Mouse (Mus musculus) intestine, embryonic 15.5 days (tissue): ENCODE data around the gene Dnah11. TPM values are rescaled to one million over a fixed set of nuclear protein-coding genes. Genes with fewer than 3 reads are reported as not detected.

ENCODE experiments used
- ATAC-seq: fragments of 200-750 bp; cut with Nextera tagmentation; 2 replicates; pipeline ENCODE4 v1.8.0; 2017; ENCODE audit warnings: moderate TSS enrichment, moderate library complexity
- H3K27ac ChIP-seq: fragments of 300-500 bp; sonication (generic); 2 replicates; pipeline ENCODE4 v1.5.1; 2015; ENCODE audit warnings: mild to moderate bottlenecking, inconsistent platforms
- H3K27me3 ChIP-seq: fragments of 300-500 bp; sonication (generic); replicated peaks from 2 replicates; pipeline ENCODE4 v1.6.1; 2015; ENCODE audit warnings: inconsistent platforms
- H3K36me3 ChIP-seq: fragments of 300-500 bp; sonication (generic); 2 replicates; pipeline ENCODE4 v1.6.1; 2015; ENCODE audit warnings: inconsistent platforms
- H3K4me1 ChIP-seq: fragments of 300-500 bp; sonication (generic); replicated peaks from 2 replicates; pipeline ENCODE4 v1.6.1; 2015; ENCODE audit warnings: inconsistent platforms
- H3K4me2 ChIP-seq: fragments of 300-500 bp; sonication (generic); replicated peaks from 2 replicates; pipeline ENCODE4 v1.6.1; 2015; ENCODE audit warnings: mild to moderate bottlenecking, inconsistent platforms
- H3K4me3 ChIP-seq: fragments of 300-500 bp; sonication (generic); replicated peaks from 2 replicates; pipeline ENCODE4 v1.5.1; 2015; ENCODE audit warnings: inconsistent platforms
- H3K9ac ChIP-seq: fragments of 300-500 bp; sonication (generic); 2 replicates; pipeline ENCODE4 v1.6.1; 2015; ENCODE audit warnings: inconsistent platforms
- H3K9me3 ChIP-seq: fragments of 300-500 bp; sonication (generic); 2 replicates; pipeline ENCODE4 v1.6.1; 2016; ENCODE audit warnings: inconsistent platforms
- WGBS: fragments of 180-500 bp; shearing (Covaris S2); methylation state at CpG from one replicate; pipeline ENCODE4 v1.1.7; 2015; 5-methylcytosine and 5-hydroxymethylcytosine counted together
- polyA plus RNA-seq: library from polyadenylated mRNA; unstranded; fragments of >200 nt; fragmentation: Nextera tagmentation; extraction: Ambion mirVana; gene quantifications from 2 replicates; pipeline ENCODE4 v1.2.1, GENCODE M21; 2015

The Dnah11 gene
- 0.09 TPM in 2 replicates for polyA plus RNA-seq

- H3K4me1 ChIP-seq = 0 out of 2 replicates have a peak, but pooled peaks cover 6% of the 10 kb centered on the region
- no peaks in the 10 kb centered on the region for H3K36me3 ChIP-seq
- H3K9ac ChIP-seq = peak within 1 kb of the TSS; percentile 22
- H3K27ac ChIP-seq = no peak within 1 kb of the TSS
- H3K27me3 ChIP-seq = peaks cover 9% of the 10 kb centered on the region
- H3K9me3 ChIP-seq = no peaks in the 10 kb centered on the region
- peak within 1 kb of the TSS; percentile 48 for H3K4me3 ChIP-seq
- WGBS = under 1% methylated on average over 47 of the region's 47 CpGs
- H3K4me2 ChIP-seq = peak within 1 kb of the TSS; percentile 89
- peak; percentile 100 for ATAC-seq
Observed at GRCm38 (mm10) chr12:118198386-118199093, at the start of gene Dnah11. TSS of gene Dnah11 (minus strand) at chr12:118199043.

DNA sequence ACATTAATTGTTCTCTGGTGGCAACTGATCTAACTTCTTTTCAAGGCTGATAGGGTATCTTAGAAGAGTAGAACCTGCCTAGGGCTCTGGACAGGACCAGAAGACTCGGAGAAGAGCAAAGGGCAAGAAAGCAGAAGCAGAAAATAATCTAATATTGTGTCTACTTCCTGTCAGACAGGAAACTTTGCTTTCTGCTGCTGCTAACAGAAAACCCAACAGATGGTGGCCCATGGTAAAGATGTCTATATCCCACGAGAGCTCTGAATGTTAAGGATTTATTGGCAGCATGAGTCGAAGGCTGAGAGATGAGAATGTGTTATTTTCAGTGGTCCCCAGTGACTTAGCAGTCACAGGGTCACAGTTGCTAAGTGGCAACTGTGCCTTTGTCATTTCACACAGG lies 22.3 kb upstream of the Dnah11 start:
- WGBS = 52% methylated on average over 3 of the region's 3 CpGs
- H3K27me3 ChIP-seq = no peaks in the 10 kb centered on the region
- no peak for ATAC-seq
- H3K4me3 ChIP-seq = no peak overlapping the region
- no peaks in the 10 kb centered on the region for H3K9me3 ChIP-seq
- no peaks in the 10 kb centered on the region for H3K4me1 ChIP-seq
- H3K9ac ChIP-seq = no peak overlapping the region
- no peak overlapping the region for H3K27ac ChIP-seq
- no peak overlapping the region for H3K4me2 ChIP-seq
- no peaks in the 10 kb centered on the region for H3K36me3 ChIP-seq

DNA sequence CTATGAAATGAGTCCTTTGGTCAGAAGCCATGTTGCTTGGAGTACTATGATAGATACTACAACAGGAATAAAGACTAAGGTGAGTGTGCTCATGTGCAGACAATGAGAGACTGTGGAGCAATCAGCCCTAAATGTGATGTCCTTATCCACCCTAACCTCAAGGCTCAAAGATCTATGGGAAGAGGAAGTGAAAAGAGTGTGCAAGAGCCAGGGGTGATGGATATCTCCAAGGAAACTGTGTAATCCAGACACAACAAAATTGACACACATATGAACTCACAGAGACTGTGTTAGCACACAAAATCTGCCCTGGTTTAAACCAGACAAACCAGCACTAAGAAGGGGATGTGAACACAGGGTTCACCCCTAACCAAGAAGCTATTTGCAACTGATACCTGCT lies 21.2 kb upstream of the Dnah11 start:
- H3K4me3 ChIP-seq = no peak overlapping the region
- H3K9ac ChIP-seq = no peak overlapping the region
- no peak overlapping the region for H3K4me2 ChIP-seq
- no peak overlapping the region for H3K27ac ChIP-seq
- no peaks in the 10 kb centered on the region for H3K4me1 ChIP-seq
- H3K36me3 ChIP-seq = no peaks in the 10 kb centered on the region
- H3K9me3 ChIP-seq = no peaks in the 10 kb centered on the region
- H3K27me3 ChIP-seq = no peaks in the 10 kb centered on the region
- ATAC-seq = no peak

DNA sequence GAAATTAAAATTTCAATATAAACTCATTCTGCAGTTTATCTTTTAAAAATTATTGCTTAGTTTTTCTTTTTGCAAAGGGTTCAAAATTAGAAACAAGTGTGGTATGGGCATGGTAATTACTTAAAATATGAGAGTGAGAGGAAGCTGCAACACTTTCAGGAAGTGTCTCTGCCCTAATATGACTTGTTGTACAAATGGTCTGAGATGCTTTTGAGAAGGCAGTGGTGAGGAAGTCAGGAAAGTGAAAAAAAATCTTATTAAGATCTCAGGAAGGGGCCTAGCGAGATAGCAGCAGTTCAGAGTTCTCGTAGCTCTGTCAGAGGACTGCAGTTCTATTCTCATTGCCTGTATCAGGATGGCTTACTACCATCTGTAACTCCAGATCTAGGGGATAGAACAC lies 13.3 kb upstream of the Dnah11 start:
- Histone ChIP-seq H3K36me3 (no peaks in the 10 kb centered on the region), H3K4me2 (no peak overlapping the region), H3K27ac (no peak overlapping the region), H3K4me3 (no peak overlapping the region), H3K9me3 (no peaks in the 10 kb centered on the region), H3K27me3 (no peaks in the 10 kb centered on the region), H3K4me1 (no peaks in the 10 kb centered on the region), H3K9ac (no peak overlapping the region)
- no peak for ATAC-seq
- 81% methylated on average over 2 of the region's 2 CpGs for WGBS

DNA sequence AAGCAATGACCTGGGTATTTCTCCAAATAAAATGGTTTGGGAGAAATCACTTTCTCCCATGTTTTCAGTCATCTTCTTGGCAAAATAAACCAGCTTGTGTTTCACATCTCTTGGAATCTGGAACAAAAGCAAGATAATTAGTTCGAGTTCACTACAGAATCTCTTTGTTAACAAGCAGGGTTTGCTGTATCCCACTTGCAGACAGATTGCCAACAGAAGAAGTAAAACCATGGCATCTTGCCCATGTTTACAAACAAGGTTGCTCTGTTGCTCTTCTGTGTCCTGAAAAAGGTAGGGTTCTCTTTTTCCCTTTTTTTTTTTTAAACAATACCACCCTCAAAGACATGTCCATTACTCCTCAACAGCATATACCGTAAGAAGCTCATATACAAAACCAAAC lies 2.3 kb downstream of the Dnah11 start:
- 0 out of 2 replicates have a peak, but pooled peaks cover 6% of the 10 kb centered on the region for H3K4me1 ChIP-seq
- H3K27ac ChIP-seq = no peak overlapping the region
- no peak overlapping the region for H3K4me3 ChIP-seq
- H3K36me3 ChIP-seq = no peaks in the 10 kb centered on the region
- peaks cover 9% of the 10 kb centered on the region for H3K27me3 ChIP-seq
- H3K4me2 ChIP-seq = no peak overlapping the region
- H3K9ac ChIP-seq = no peak overlapping the region
- WGBS = 70% methylated on average over 2 of the region's 2 CpGs
- no peak for ATAC-seq
- H3K9me3 ChIP-seq = no peaks in the 10 kb centered on the region

DNA sequence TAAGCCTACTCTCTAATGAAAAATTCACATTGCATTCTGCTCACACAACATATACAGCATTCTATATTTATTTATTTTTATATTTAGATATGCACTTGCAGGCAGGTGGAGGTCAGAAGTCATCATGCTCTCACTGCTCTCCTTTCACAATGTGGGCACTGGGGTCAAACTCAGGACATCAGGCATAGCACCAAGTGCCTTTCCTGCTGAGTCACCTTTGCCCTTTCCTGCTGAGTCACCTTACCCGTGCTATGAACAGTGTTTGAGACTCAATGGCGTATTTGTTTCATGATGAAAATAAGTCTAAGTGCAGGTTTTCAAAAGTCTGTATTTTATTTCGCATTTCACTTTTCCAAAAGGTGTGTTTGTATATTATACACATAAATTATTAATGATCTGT lies 9.3 kb downstream of the Dnah11 start:
- no peak overlapping the region for H3K4me2 ChIP-seq
- no peaks in the 10 kb centered on the region for H3K9me3 ChIP-seq
- ATAC-seq = no peak
- H3K27me3 ChIP-seq = no peaks in the 10 kb centered on the region
- no peak overlapping the region for H3K27ac ChIP-seq
- H3K36me3 ChIP-seq = no peaks in the 10 kb centered on the region
- H3K9ac ChIP-seq = no peak overlapping the region
- H3K4me3 ChIP-seq = no peak overlapping the region
- WGBS = 85% methylated on average over 3 of the region's 3 CpGs
- peaks cover 17% of the 10 kb centered on the region for H3K4me1 ChIP-seq

DNA sequence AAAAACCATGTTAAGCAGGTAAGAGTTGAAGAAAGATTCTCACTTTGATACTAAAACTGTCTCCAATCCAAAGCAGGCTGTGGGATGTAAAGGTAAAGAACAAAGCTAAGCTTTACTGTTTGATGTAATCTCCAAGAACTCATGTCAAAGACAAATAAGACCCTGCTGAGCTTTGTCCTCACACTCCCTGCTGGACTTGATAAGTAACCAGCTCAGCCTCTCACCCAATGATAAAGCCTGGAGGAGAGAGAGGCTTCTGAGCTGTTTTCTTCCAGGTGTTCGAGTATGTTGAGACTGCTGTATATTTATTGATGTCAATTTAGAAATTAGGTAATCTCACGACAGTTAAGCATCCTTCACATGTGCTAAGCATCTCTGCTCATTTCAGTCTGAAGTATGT lies 11.2 kb downstream of the Dnah11 start:
- H3K9ac ChIP-seq = no peak overlapping the region
- no peak overlapping the region for H3K4me3 ChIP-seq
- WGBS = 53% methylated on average over 2 of the region's 2 CpGs
- no peaks in the 10 kb centered on the region for H3K36me3 ChIP-seq
- ATAC-seq = peak; percentile 76
- no peaks in the 10 kb centered on the region for H3K9me3 ChIP-seq
- peak overlapping the region; percentile 28; the same call in 1 of the 2 replicates for H3K4me2 ChIP-seq
- H3K27me3 ChIP-seq = no peaks in the 10 kb centered on the region
- H3K27ac ChIP-seq = no peak overlapping the region
- peaks cover 17% of the 10 kb centered on the region for H3K4me1 ChIP-seq

GRCm38 (mm10) chr12:118186881-118187489 lies 11.9 kb downstream of the Dnah11 start:
- Histone ChIP-seq H3K4me1 (peaks cover 17% of the 10 kb centered on the region), H3K4me3 (no peak overlapping the region), H3K27me3 (no peaks in the 10 kb centered on the region), H3K36me3 (no peaks in the 10 kb centered on the region), H3K27ac (peak overlapping the region; percentile 52), H3K9ac (no peak overlapping the region), H3K9me3 (no peaks in the 10 kb centered on the region), H3K4me2 (peak overlapping the region; percentile 28; the same call in 1 of the 2 replicates)
- peak; percentile 83 for ATAC-seq
- 10% methylated on average over 4 of the region's 4 CpGs for WGBS

GRCm38 (mm10) chr12:118186120-118186880 lies 12.5 kb downstream of the Dnah11 start:
- Histone ChIP-seq H3K4me2 (peak overlapping the region; percentile 28), H3K9me3 (no peaks in the 10 kb centered on the region), H3K9ac (no peak overlapping the region), H3K27ac (peak overlapping the region; percentile 51), H3K27me3 (no peaks in the 10 kb centered on the region), H3K36me3 (no peaks in the 10 kb centered on the region), H3K4me3 (no peak overlapping the region), H3K4me1 (peaks cover 17% of the 10 kb centered on the region)
- peak; percentile 77 for ATAC-seq
- WGBS = 12% methylated on average over 4 of the region's 4 CpGs

GRCm38 (mm10) chr12:118184731-118185130 lies 14.1 kb downstream of the Dnah11 start:
- Histone ChIP-seq H3K9ac (no peak overlapping the region), H3K4me3 (no peak overlapping the region), H3K9me3 (no peaks in the 10 kb centered on the region), H3K4me2 (no peak overlapping the region), H3K4me1 (peaks cover 17% of the 10 kb centered on the region), H3K27ac (no peak overlapping the region), H3K27me3 (no peaks in the 10 kb centered on the region), H3K36me3 (no peaks in the 10 kb centered on the region)
- no peak for ATAC-seq
- 66% methylated on average over 1 of the region's 1 CpGs for WGBS

DNA sequence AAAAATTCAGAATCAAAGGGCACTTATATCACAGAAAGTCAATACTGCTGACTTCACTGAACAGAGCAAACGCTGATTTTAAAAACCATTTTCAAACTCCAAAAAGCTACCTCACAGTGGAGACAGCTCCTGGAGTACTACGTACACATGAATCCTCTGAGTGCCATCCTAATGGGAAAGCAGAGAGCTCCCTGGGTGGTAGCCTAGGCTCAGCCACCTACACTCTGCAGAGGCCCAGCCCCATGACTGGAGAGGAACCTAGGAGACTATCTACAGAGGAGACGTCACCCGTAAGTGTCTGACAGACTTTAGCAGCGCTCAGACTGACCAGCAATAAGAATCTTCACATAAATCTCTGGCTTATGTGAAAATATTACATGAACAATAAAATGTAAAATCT lies 21.1 kb downstream of the Dnah11 start:
- no peaks in the 10 kb centered on the region for H3K36me3 ChIP-seq
- no peak overlapping the region for H3K4me2 ChIP-seq
- ATAC-seq = no peak
- no peak overlapping the region for H3K27ac ChIP-seq
- H3K27me3 ChIP-seq = no peaks in the 10 kb centered on the region
- H3K9ac ChIP-seq = no peak overlapping the region
- WGBS = 92% methylated on average over 5 of the region's 5 CpGs
- no peaks in the 10 kb centered on the region for H3K4me1 ChIP-seq
- no peak overlapping the region for H3K4me3 ChIP-seq
- no peaks in the 10 kb centered on the region for H3K9me3 ChIP-seq

DNA sequence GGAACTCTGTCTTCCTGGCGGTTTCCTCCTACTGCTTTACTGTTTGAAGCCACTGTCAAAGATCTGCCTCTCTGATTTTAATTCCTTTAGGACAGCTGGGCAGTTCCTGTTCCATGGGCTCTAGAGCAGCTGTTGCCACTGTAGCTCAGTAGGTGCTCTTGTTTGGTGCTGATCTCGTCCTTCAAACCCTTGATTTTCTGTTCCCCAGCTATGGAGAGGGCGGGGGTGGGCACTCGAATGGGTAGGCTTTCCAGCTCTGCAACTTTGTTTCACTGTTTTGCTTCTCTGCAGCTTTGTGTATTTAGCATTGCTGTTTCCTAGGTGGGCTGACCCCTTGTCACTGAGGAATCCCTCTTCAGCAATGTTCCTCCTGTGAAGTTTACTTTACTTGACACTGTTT lies 34.1 kb downstream of the Dnah11 start:
- H3K27me3 ChIP-seq = no peaks in the 10 kb centered on the region
- no peak overlapping the region for H3K4me3 ChIP-seq
- no peaks in the 10 kb centered on the region for H3K4me1 ChIP-seq
- H3K4me2 ChIP-seq = no peak overlapping the region
- no peaks in the 10 kb centered on the region for H3K9me3 ChIP-seq
- H3K36me3 ChIP-seq = no peaks in the 10 kb centered on the region
- WGBS = 24% methylated on average over 4 of the region's 4 CpGs
- ATAC-seq = peak; percentile 28; the same call in 1 of the 2 replicates
- H3K9ac ChIP-seq = no peak overlapping the region
- no peak overlapping the region for H3K27ac ChIP-seq
